In the genomic region with DNA sequence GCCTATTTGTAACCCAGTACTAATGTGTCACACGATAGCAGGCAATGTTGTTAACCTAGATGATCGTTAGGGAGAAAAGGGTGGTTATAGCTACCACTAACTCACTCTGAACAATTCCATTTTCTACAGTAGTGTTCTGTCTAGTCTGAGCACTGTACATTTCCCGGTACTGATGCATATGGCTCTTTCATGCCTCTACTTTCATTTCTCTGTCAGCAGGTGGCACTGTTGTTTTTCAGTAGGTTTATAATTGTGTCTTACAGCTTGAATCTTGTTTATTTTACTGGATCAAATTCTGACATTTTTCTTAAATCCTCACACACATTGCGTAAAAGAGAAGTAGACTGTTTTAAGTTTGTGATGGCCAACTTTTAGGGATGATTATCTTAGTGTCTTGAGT, we compare ENCODE assay signal across 9 mouse cellular contexts. TPM values are rescaled to one million over a fixed set of nuclear protein-coding genes. Genes with fewer than 3 reads are reported as not detected.
DNase-seq lines count a peak whose midpoint lies in the region; ATAC-seq and TF ChIP-seq lines count a peak whose summit lies in the region.
"Had no signal": no experiment of that assay in that cellular context is flagged by ENCODE, and none has a peak within 500 bp of the region (broad histone marks: within the 10 kb centered on the region; RNA-seq: fewer than 3 reads in every experiment).

No protein-coding gene starts in this region.

- no peaks in the 10 kb centered on the region for H3K4me1 ChIP-seq in midbrain, embryonic 15.5 days

- H3K4me2 ChIP-seq in midbrain, embryonic 15.5 days = no peak overlapping the region

- no peaks in the 10 kb centered on the region for H3K9me3 ChIP-seq in midbrain, embryonic 15.5 days

- TF ChIP-seq CTCF in left cerebral cortex, adult 2 months (IDR thresholded peaks at IDR 0.05) = peak; percentile 71

- peak; percentile 51 for DNase-seq in CD4-positive, CD25-positive, alpha-beta regulatory T cell, adult 2 months (ENCODE audit: low read depth, low spot score)
- DNase-seq in left cerebral cortex, adult 2 months (ENCODE audit: extremely low spot score in 1 of 2, low spot score in 2 of 2) = no peak
- no peak for DNase-seq in left cerebral cortex, postnatal 4 days
- peak; percentile 54 for DNase-seq in R1 (ENCODE audit: low read depth, low spot score)
- DNase-seq in frontal cortex, postnatal 36 days (ENCODE audit: low spot score in 2 of 2) = no peak
- no peak for DNase-seq in urinary bladder, postnatal 14 days (ENCODE audit: low spot score)
- DNase-seq: gastrocnemius, postnatal 14 days had no signal

- peaks cover 24% of the 10 kb centered on the region; the same call in 1 of the 2 replicates for H3K36me3 ChIP-seq in midbrain, embryonic 15.5 days (replicated peaks)

- no peaks in the 10 kb centered on the region for H3K27me3 ChIP-seq in midbrain, embryonic 15.5 days (replicated peaks)

- intact Hi-C loops in left cerebral cortex, adult 2 months (cut with DNase I) = no loop called here
- intact Hi-C loops in left cerebral cortex, postnatal 4 days (cut with DNase I) = loop anchor here (1.0 to 5.0 kb wide), 2 partner anchors 123 to 218 kb away; no protein-coding TSS in a partner anchor

- no peak for ATAC-seq in CD4-positive, CD25-positive, alpha-beta regulatory T cell, adult 4 months
- ATAC-seq in midbrain, embryonic 15.5 days (replicated peaks) = peak; percentile 65

- no peak overlapping the region for H3K4me3 ChIP-seq in left cerebral cortex, adult 2 months
- no peak overlapping the region for H3K4me3 ChIP-seq in midbrain, embryonic 15.5 days

- no peak overlapping the region for H3K27ac ChIP-seq in left cerebral cortex, adult 2 months
- H3K27ac ChIP-seq in midbrain, embryonic 15.5 days = no peak overlapping the region

- no peak overlapping the region for H3K9ac ChIP-seq in midbrain, embryonic 15.5 days

- 70% methylated on average over 4 of the region's 4 CpGs for WGBS in midbrain, embryonic 15.5 days

RNA-seq across cellular contexts. Expression of a gene that starts 54.6 kb away (rescaled TPM):
- 100 to 1,000 TPM; 102 to 103 TPM for polyA plus RNA-seq in CD4-positive, CD25-positive, alpha-beta regulatory T cell, adult 4 months (2017; shearing (Covaris generic))
- total RNA-seq in left cerebral cortex, adult 2 months (2021) = 100 to 1,000 TPM; 142 to 162 TPM
- 100 to 1,000 TPM; 150 to 173 TPM for total RNA-seq in left cerebral cortex, postnatal 4 days (2021)
- polyA plus RNA-seq in midbrain, embryonic 15.5 days (2015; fragmentation: Nextera tagmentation; extraction: Ambion mirVana) = 163 and 167 TPM in 2 replicates

Comparison
In these comparisons a context has a peak if more than half of its experiments do, and no peak if none do; other contexts are left out.
1. DNase-seq: peak in CD4-positive, CD25-positive, alpha-beta regulatory T cell, adult 2 months (single experiment) and R1 (single experiment); none in left cerebral cortex, adult 2 months (0 of 2), left cerebral cortex, postnatal 4 days (single experiment), frontal cortex, postnatal 36 days (0 of 2) and urinary bladder, postnatal 14 days (single experiment).